In genomic region chr3:108590786-108591529, GRCm38 (mm10) we compare ENCODE assay signal across 8 mouse cellular contexts. TPM values are rescaled to one million over a fixed set of nuclear protein-coding genes. Genes with fewer than 3 reads are reported as not detected.
A peak's percentile ranks its signal among the peaks of the same experiment; 100 is the strongest.
DNase-seq lines count a peak whose midpoint lies in the region; ATAC-seq lines count a peak whose summit lies in the region.

Gene Wdr47, plus strand, starts transcription at chr3:108591279.

- no peaks in the 10 kb centered on the region for H3K9me3 ChIP-seq in lung, embryonic 16.5 days (ENCODE audit: control insufficient read depth, low read length)

- H3K27me3 ChIP-seq in lung, embryonic 16.5 days (ENCODE audit: control insufficient read depth, insufficient read depth, low read depth, low read length): no peaks in the 10 kb centered on the region

- peak within 1 kb of the TSS; percentile 82 for H3K27ac ChIP-seq in lung, embryonic 16.5 days (ENCODE audit: low read length)

- peak within 1 kb of the TSS; percentile 77 for H3K9ac ChIP-seq in lung, embryonic 16.5 days (ENCODE audit: low read length)

- peak within 1 kb of the TSS; percentile 97 for H3K4me2 ChIP-seq in lung, embryonic 16.5 days (ENCODE audit: low read depth, low read length)

- H3K4me1 ChIP-seq in lung, embryonic 16.5 days (replicated peaks; ENCODE audit: control insufficient read depth, insufficient read depth, low read length): no peaks in the 10 kb centered on the region; the same call in 1 of the 2 replicates

- DNase-seq in MEL-GATA-1-ER (ENCODE audit: extremely low read depth, low read depth): peak; percentile 88
- DNase-seq in cerebellum, adult 8-10 months: peak; percentile 91
- DNase-seq in forelimb bud, embryonic 11.5 days (ENCODE audit: low read depth, low spot score): peak; percentile 95
- DNase-seq in layer of hippocampus, adult 9-10 months (ENCODE audit: low spot score): peak; percentile 81
- DNase-seq in ovary, postnatal 10 days (ENCODE audit: low spot score): peak; percentile 88
- DNase-seq in thymus, postnatal 10 days (ENCODE audit: low spot score in 2 of 2): peak; percentile 94 to 95

- H3K4me3 ChIP-seq in lung, embryonic 16.5 days (ENCODE audit: low read length): peak within 1 kb of the TSS; percentile 98

- 3% methylated on average over 44 of the region's 44 CpGs for WGBS in lung, embryonic 16.5 days

- peak; percentile 99 for ATAC-seq in hematopoietic stem cell, adult 5-6 weeks (replicated peaks in 1 of 2; ENCODE audit: insufficient read depth in 1 of 2, low FRiP score in 2 of 2, low TSS enrichment in 1 of 2, low read depth in 1 of 2, poor library complexity in 2 of 2, severe bottlenecking in 2 of 2)
- peak; percentile 100 for ATAC-seq in lung, embryonic 16.5 days (ENCODE audit: low read depth)

- H3K36me3 ChIP-seq in lung, embryonic 16.5 days (ENCODE audit: control insufficient read depth, insufficient read depth, low read length): no peaks in the 10 kb centered on the region

RNA-seq across cellular contexts. Expression of gene Wdr47, which starts in this region (rescaled TPM):
- 8.4 and 11.5 TPM in 2 replicates for total RNA-seq in hematopoietic stem cell, adult 5-6 weeks (2017)
- 10.9 and 12.5 TPM in 2 replicates for polyA plus RNA-seq in lung, embryonic 16.5 days (2015; fragmentation: Nextera tagmentation; extraction: Ambion mirVana)

Comparison
In these comparisons a context has a peak if more than half of its experiments do, and no peak if none do; other contexts are left out.
1. Peak in every context shown above with its lines: DNase-seq, ATAC-seq, H3K4me3 ChIP-seq and H3K27ac ChIP-seq.